Mouse (Mus musculus) MEL (cell line): ENCODE measurements around the gene Cipc. TPM values are rescaled to one million over a fixed set of nuclear protein-coding genes. Genes with fewer than 3 reads are reported as not detected.

Experiments used
- DNase-seq: peaks from one replicate; pipeline ENCODE4 v3.0.0; 2011; ENCODE audit warnings: low read depth, low spot score
- H3K27ac ChIP-seq: 2 replicates; pipeline ENCODE4 v1.5.1; 2012; ENCODE audit warnings: low read depth, mild to moderate bottlenecking, control low read depth, low read length, moderate library complexity; ENCODE audit not compliant: control insufficient read depth
- H3K27me3 ChIP-seq, 2 experiments: fragments of 150-350 bp in 1 of 2; sonication (generic) in 1 of 2; 2 replicates each; pipeline ENCODE4 v1.6.1; 2012; ENCODE audit warnings: low read length in 2 of 2, mild to moderate bottlenecking in 2 of 2, improper control_type of control experiment in 1 of 2, moderate library complexity in 1 of 2; ENCODE audit not compliant: insufficient read depth in 2 of 2, control insufficient read depth in 1 of 2
- H3K36me3 ChIP-seq, 2 experiments: 2 replicates each; pipeline ENCODE4 v1.6.1; 2012 to 2014; ENCODE audit warnings: low read length in 2 of 2, improper control_type of control experiment in 1 of 2, inconsistent platforms in 1 of 2, mild to moderate bottlenecking in 1 of 2; ENCODE audit not compliant: insufficient read depth in 2 of 2, control insufficient read depth in 1 of 2
- H3K4me1 ChIP-seq, 2 experiments: fragments of 150-350 bp in 1 of 2; sonication (generic) in 1 of 2; 2 replicates each; pipeline ENCODE4 v1.6.1; 2012; ENCODE audit warnings: low read length in 2 of 2, improper control_type of control experiment in 1 of 2, mild to moderate bottlenecking in 1 of 2; ENCODE audit not compliant: insufficient read depth in 2 of 2, control insufficient read depth in 1 of 2
- H3K4me3 ChIP-seq, 2 experiments: fragments of 150-350 bp in 1 of 2; sonication (generic) in 1 of 2; 2 replicates each; pipeline ENCODE4 v1.5.1; 2012; ENCODE audit warnings: low read depth in 2 of 2, low read length in 2 of 2, mild to moderate bottlenecking in 2 of 2, moderate library complexity in 2 of 2, control low read depth in 1 of 2, improper control_type of control experiment in 1 of 2; ENCODE audit not compliant: control insufficient read depth in 1 of 2, insufficient read depth in 1 of 2
- H3K79me2 ChIP-seq: 2 replicates; pipeline ENCODE4 v1.6.1; 2012; ENCODE audit warnings: mild to moderate bottlenecking, low read length, moderate library complexity; ENCODE audit not compliant: control insufficient read depth, poor library complexity, insufficient read depth
- H3K9ac ChIP-seq: 2 replicates; pipeline ENCODE4 v1.6.1; 2012; ENCODE audit warnings: low read depth, mild to moderate bottlenecking, control low read depth, low read length, moderate library complexity; ENCODE audit not compliant: control insufficient read depth, poor library complexity, severe bottlenecking
- H3K9me3 ChIP-seq: fragments of 150-350 bp; sonication (generic); replicated peaks from 2 replicates; pipeline ENCODE4 v1.6.1; 2012; ENCODE audit warnings: mild to moderate bottlenecking, low read length, improper control_type of control experiment, moderate library complexity; ENCODE audit not compliant: insufficient read depth
- BHLHE40 ChIP-seq: IDR thresholded peaks from 2 replicates; pipeline ENCODE4 v1.6.1; 2012; ENCODE audit warnings: low read depth, mild to moderate bottlenecking, inconsistent platforms, low read length, improper control_type of control experiment, borderline replicate concordance
- CHD1 ChIP-seq: IDR thresholded peaks from 2 replicates; pipeline ENCODE4 v1.6.1; 2012; ENCODE audit warnings: low read depth, mild to moderate bottlenecking, inconsistent platforms, low read length, improper control_type of control experiment
- CHD2 ChIP-seq: IDR thresholded peaks from 2 replicates; pipeline ENCODE4 v1.6.1; 2011; ENCODE audit warnings: low read length, improper control_type of control experiment
- CTCF ChIP-seq, 3 experiments: IDR thresholded peaks in 2 of 3; conservative IDR thresholded peaks in 1 of 3; 2 replicates each; pipeline ENCODE4 v1.5.1; 2011 to 2012; ENCODE audit warnings: low read length in 3 of 3, low read depth in 2 of 3, mild to moderate bottlenecking in 2 of 3, improper control_type of control experiment in 1 of 3, inconsistent platforms in 1 of 3, mixed read lengths in 1 of 3, moderate library complexity in 1 of 3; ENCODE audit not compliant: control insufficient read depth in 1 of 3, insufficient read depth in 1 of 3, poor library complexity in 1 of 3, severe bottlenecking in 1 of 3
- EP300 ChIP-seq, 2 experiments: IDR thresholded peaks; 2 replicates each; pipeline ENCODE4 v1.6.1; 2011; ENCODE audit warnings: improper control_type of control experiment in 2 of 2, low read length in 2 of 2, low read depth in 1 of 2, mild to moderate bottlenecking in 1 of 2
- JUND ChIP-seq: IDR thresholded peaks from 2 replicates; pipeline ENCODE4 v1.6.1; 2011; ENCODE audit warnings: low read depth, mild to moderate bottlenecking, improper control_type of control experiment, low read length
- KAT2A ChIP-seq: conservative IDR thresholded peaks from 2 replicates; pipeline ENCODE4 v1.6.1; 2012; ENCODE audit warnings: low read depth, low read length, improper control_type of control experiment, inconsistent platforms
- MAFK ChIP-seq: IDR thresholded peaks from 2 replicates; pipeline ENCODE4 v1.6.1; 2011; ENCODE audit warnings: low read depth, mild to moderate bottlenecking, low read length, improper control_type of control experiment, borderline replicate concordance
- MAX ChIP-seq: IDR thresholded peaks from 2 replicates; pipeline ENCODE4 v1.6.1; 2011; ENCODE audit warnings: low read length, improper control_type of control experiment
- MEF2A ChIP-seq: IDR thresholded peaks from 2 replicates; pipeline ENCODE4 v1.6.1; 2014; ENCODE audit warnings: low read depth, mild to moderate bottlenecking, inconsistent platforms, low read length, improper control_type of control experiment; ENCODE audit not compliant: poor library complexity, insufficient replicate concordance, severe bottlenecking; ENCODE audit errors: extremely low read depth
- MYC ChIP-seq: IDR thresholded peaks from 2 replicates; pipeline ENCODE4 v1.6.1; 2011; ENCODE audit warnings: low read depth, mild to moderate bottlenecking, low read length, improper control_type of control experiment, moderate library complexity
- NRF1 ChIP-seq: IDR thresholded peaks from 2 replicates; pipeline ENCODE4 v1.6.1; 2014; ENCODE audit warnings: low read depth, mild to moderate bottlenecking, inconsistent platforms, low read length, improper control_type of control experiment, moderate library complexity; ENCODE audit not compliant: poor library complexity, insufficient read depth, severe bottlenecking
- POLR2A ChIP-seq, 2 experiments: IDR thresholded peaks; 2 replicates each; pipeline ENCODE4 v1.6.1; 2011 to 2012; ENCODE audit warnings: low read length in 2 of 2, mild to moderate bottlenecking in 2 of 2, control low read depth in 1 of 2, improper control_type of control experiment in 1 of 2, low read depth in 1 of 2, moderate library complexity in 1 of 2; ENCODE audit not compliant: control insufficient read depth in 1 of 2, insufficient read depth in 1 of 2, poor library complexity in 1 of 2
- POLR2AphosphoS5 ChIP-seq: IDR thresholded peaks from 2 replicates; pipeline ENCODE4 v1.6.1; 2012; ENCODE audit warnings: low read depth, borderline replicate concordance, mild to moderate bottlenecking, inconsistent platforms, low read length, moderate library complexity, mixed read lengths
- RAD21 ChIP-seq: IDR thresholded peaks from 2 replicates; pipeline ENCODE4 v1.6.1; 2011; ENCODE audit warnings: mild to moderate bottlenecking, low read depth, low read length, improper control_type of control experiment
- RCOR1 ChIP-seq: IDR thresholded peaks from 2 replicates; pipeline ENCODE4 v1.6.1; 2012; ENCODE audit warnings: low read depth, mild to moderate bottlenecking, inconsistent platforms, low read length, improper control_type of control experiment
- SMC3 ChIP-seq: IDR thresholded peaks from 2 replicates; pipeline ENCODE4 v1.6.1; 2011; ENCODE audit warnings: low read depth, low read length, improper control_type of control experiment
- TBP ChIP-seq: IDR thresholded peaks from 2 replicates; pipeline ENCODE4 v1.8.0; 2011; ENCODE audit warnings: low read depth, low read length, improper control_type of control experiment
- ZC3H11A ChIP-seq: IDR thresholded peaks from 2 replicates; pipeline ENCODE4 v1.6.1; 2012; ENCODE audit warnings: low read depth, mild to moderate bottlenecking, inconsistent platforms, low read length, improper control_type of control experiment
- ZKSCAN1 ChIP-seq: IDR thresholded peaks from 2 replicates; pipeline ENCODE4 v1.6.1; 2012; ENCODE audit warnings: low read depth, mild to moderate bottlenecking, inconsistent platforms, low read length, improper control_type of control experiment, moderate library complexity
- ZNF384 ChIP-seq: IDR thresholded peaks from 2 replicates; pipeline ENCODE4 v1.6.1; 2012; ENCODE audit warnings: low read depth, mild to moderate bottlenecking, inconsistent platforms, low read length, improper control_type of control experiment
- polyA plus RNA-seq, 2 experiments: library from polyadenylated mRNA; stranded (reverse) in 1 of 2; unstranded in 1 of 2; fragments of >175 nt in 1 of 2; fragments of >200 nt in 1 of 2; gene quantifications; 2 replicates each; pipeline versions ENCODE4 v1.2.1 to v1.2.4; 2012; ENCODE audit warnings: low replicate concordance in 2 of 2, low read depth in 1 of 2; ENCODE audit not compliant: insufficient read length in 2 of 2, insufficient read depth in 1 of 2, missing spikeins in 1 of 2
- total RNA-seq: library from RNA; depleted of rRNA; stranded (reverse); fragments of 300-350 nt; gene quantifications from 2 replicates; pipeline ENCODE4 v1.2.3, GENCODE M21; 2012

Cipc gene
- total and polyA plus RNA-seq, 3 experiments, result 24.8 to 98.1 (median 27.5) TPM

GRCm38 (mm10) chr12:86986562-86986961 lies 39.7 kb downstream of the Cipc start:
- Histone ChIP-seq H3K9ac (no peak overlapping the region), H3K4me3 (no peak overlapping the region), H3K27me3 (no peaks in the 10 kb centered on the region; a peak in 1 of 4 replicates), H3K27ac (no peak overlapping the region), H3K79me2 (no peaks in the 10 kb centered on the region), H3K36me3 (no peaks in the 10 kb centered on the region), H3K9me3 (no peaks in the 10 kb centered on the region), H3K4me1 (no peaks in the 10 kb centered on the region)
- TF ChIP-seq POLR2A (IDR thresholded peaks at IDR 0.05; ENCODE audit: control insufficient read depth in 1 of 2, insufficient read depth in 1 of 2, low read depth in 1 of 2, low read length in 2 of 2, poor library complexity in 1 of 2) (no peak), NRF1 (no peak), ZC3H11A (no peak), MAX (no peak), ZNF384 (no peak)
- DNase-seq, result no peak

GRCm38 (mm10) chr12:86988227-86988626 lies 41.4 kb downstream of the Cipc start:
- no peaks in the 10 kb centered on the region for H3K9me3 ChIP-seq
- DNase-seq, result no peak
- H3K79me2 ChIP-seq, result no peaks in the 10 kb centered on the region
- H3K4me1 ChIP-seq, result no peaks in the 10 kb centered on the region
- TF ChIP-seq MYC, result no peak
- no peak for TF ChIP-seq CHD1
- no peak for TF ChIP-seq ZKSCAN1
- TF ChIP-seq CHD2, result no peak
- TF ChIP-seq SMC3, result no peak
- TF ChIP-seq JUND, result no peak
- no peak for TF ChIP-seq EP300 (IDR thresholded peaks at IDR 0.05; ENCODE audit: low read depth in 1 of 2, low read length in 2 of 2)
- TF ChIP-seq POLR2AphosphoS5, result no peak
- TF ChIP-seq KAT2A, result no peak
- no peak for TF ChIP-seq MEF2A
- no peak for TF ChIP-seq ZC3H11A
- TF ChIP-seq RCOR1, result no peak
- H3K9ac ChIP-seq, result no peak overlapping the region
- no peaks in the 10 kb centered on the region; a peak in 1 of 4 replicates for H3K27me3 ChIP-seq
- H3K27ac ChIP-seq, result no peak overlapping the region
- no peak overlapping the region for H3K4me3 ChIP-seq
- no peaks in the 10 kb centered on the region for H3K36me3 ChIP-seq

GRCm38 (mm10) chr12:86989378-86989777 lies 42.5 kb downstream of the Cipc start:
- H3K4me3 ChIP-seq, result no peak overlapping the region
- H3K4me1 ChIP-seq, result no peaks in the 10 kb centered on the region
- TF ChIP-seq EP300 (IDR thresholded peaks at IDR 0.05; ENCODE audit: low read depth in 1 of 2, low read length in 2 of 2) (no peak), MYC (no peak), NRF1 (no peak), BHLHE40 (no peak), RAD21 (no peak), KAT2A (no peak), MAFK (no peak), CTCF (IDR thresholded peaks at IDR 0.05 in 2 of 3, conservative IDR thresholded peaks at IDR 0.05 in 1 of 3; ENCODE audit: control insufficient read depth in 1 of 3, insufficient read depth in 1 of 3, low read depth in 2 of 3, low read length in 3 of 3, poor library complexity in 1 of 3, severe bottlenecking in 1 of 3) (no peak), RCOR1 (no peak), TBP (no peak), ZKSCAN1 (no peak)
- H3K9ac ChIP-seq, result no peak overlapping the region
- no peaks in the 10 kb centered on the region; a peak in 1 of 4 replicates for H3K27me3 ChIP-seq
- no peak overlapping the region for H3K27ac ChIP-seq
- no peak for DNase-seq
- H3K79me2 ChIP-seq, result no peaks in the 10 kb centered on the region
- H3K36me3 ChIP-seq, result no peaks in the 10 kb centered on the region
- H3K9me3 ChIP-seq, result no peaks in the 10 kb centered on the region
